Mouse (Mus musculus): ENCODE data around the gene Olfr395.
"Not testable (repeated sequence)": the region's sequence is repeated elsewhere in the genome, so short reads cannot be mapped to it uniquely, and the experiment has no call there.

Gene Olfr395

GRCm38 (mm10) chr11:73909199-73909598 is at the start of gene Olfr395:
Gene Olfr395, minus strand, starts transcription at chr11:73909299.
- DNase-seq = not testable (repeated sequence)

GRCm38 (mm10) chr11:73936377-73936776 is 27.3 kb upstream of the Olfr395 start, which contains the start of gene Olfr23:
Gene Olfr23, plus strand, starts transcription at chr11:73936677.
- DNase-seq = no peak

GRCm38 (mm10) chr11:73890671-73891070 is 18.4 kb downstream of the Olfr395 start, which contains the start of gene Olfr394:
Gene Olfr394, minus strand, starts transcription at chr11:73890771.
- no peak for DNase-seq
